Mouse (Mus musculus) liver, embryonic 15.5 days (tissue): ENCODE measurements around the gene Inpp5d. TPM values are rescaled to one million over a fixed set of nuclear protein-coding genes. Genes with fewer than 3 reads are reported as not detected.
A peak's percentile ranks its signal among the peaks of the same experiment; 100 is the strongest.
"Not testable (repeated sequence)": the region's sequence is repeated elsewhere in the genome, so short reads cannot be mapped to it uniquely, and the experiment has no call there.

Source experiments
- ATAC-seq: fragments of 200-750 bp; cut with Nextera tagmentation; 2 replicates; pipeline ENCODE4 v1.8.0; 2017; ENCODE audit warnings: moderate number of reproducible peaks, mild to moderate bottlenecking, moderate library complexity; ENCODE audit not compliant: insufficient read depth
- H3K27ac ChIP-seq: fragments of 300-500 bp; sonication (generic); replicated peaks from 2 replicates; pipeline ENCODE4 v1.5.1; 2015; ENCODE audit warnings: mild to moderate bottlenecking, inconsistent platforms
- H3K27me3 ChIP-seq: fragments of 300-500 bp; sonication (generic); 2 replicates; pipeline ENCODE4 v1.6.1; 2015; ENCODE audit warnings: mild to moderate bottlenecking, inconsistent platforms
- H3K36me3 ChIP-seq: fragments of 300-500 bp; sonication (generic); replicated peaks from 2 replicates; pipeline ENCODE4 v1.6.1; 2015; ENCODE audit warnings: moderate library complexity, mild to moderate bottlenecking, inconsistent platforms
- H3K4me1 ChIP-seq: fragments of 300-500 bp; sonication (generic); replicated peaks from 2 replicates; pipeline ENCODE4 v1.6.1; 2015; ENCODE audit warnings: inconsistent platforms
- H3K4me2 ChIP-seq: fragments of 300-500 bp; sonication (generic); 2 replicates; pipeline ENCODE4 v1.6.1; 2015; ENCODE audit warnings: moderate library complexity, mild to moderate bottlenecking, inconsistent platforms
- H3K4me3 ChIP-seq: fragments of 300-500 bp; sonication (generic); replicated peaks from 2 replicates; pipeline ENCODE4 v1.5.1; 2015; ENCODE audit warnings: mild to moderate bottlenecking, inconsistent platforms
- H3K9ac ChIP-seq: fragments of 300-500 bp; sonication (generic); 2 replicates; pipeline ENCODE4 v1.6.1; 2015; ENCODE audit warnings: moderate library complexity, mild to moderate bottlenecking, inconsistent platforms
- H3K9me3 ChIP-seq: fragments of 300-500 bp; sonication (generic); replicated peaks from 2 replicates; pipeline ENCODE4 v1.6.1; 2016; ENCODE audit warnings: inconsistent platforms
- WGBS: fragments of 180-500 bp; shearing (Covaris S2); methylation state at CpG from one replicate; pipeline ENCODE4 v1.1.7; 2015; ENCODE audit warnings: mixed read lengths; ENCODE audit not compliant: insufficient replicate concordance; 5-methylcytosine and 5-hydroxymethylcytosine counted together
- polyA plus RNA-seq: library from polyadenylated mRNA; unstranded; fragments of >200 nt; fragmentation: Nextera tagmentation; extraction: Ambion mirVana; gene quantifications from 2 replicates; pipeline ENCODE4 v1.2.1, GENCODE M21; 2015

The Inpp5d gene
- polyA plus RNA-seq, 1 experiment from 2014 or later, result 13.4 TPM

- WGBS, result 78% methylated on average over 5 of the region's 5 CpGs
- H3K27ac ChIP-seq, result no peak overlapping the region
- no peak overlapping the region for H3K9ac ChIP-seq
- no peak overlapping the region for H3K4me2 ChIP-seq
- peaks cover 23% of the 10 kb centered on the region for H3K36me3 ChIP-seq
- ATAC-seq, result no peak
- H3K9me3 ChIP-seq, result no peaks in the 10 kb centered on the region
- H3K27me3 ChIP-seq, result no peaks in the 10 kb centered on the region
- no peak overlapping the region for H3K4me3 ChIP-seq
- H3K4me1 ChIP-seq, result no peaks in the 10 kb centered on the region
These were observed 59.0 kb downstream of the Inpp5d start for GRCm38 (mm10) chr1:87679089-87679488.

DNA sequence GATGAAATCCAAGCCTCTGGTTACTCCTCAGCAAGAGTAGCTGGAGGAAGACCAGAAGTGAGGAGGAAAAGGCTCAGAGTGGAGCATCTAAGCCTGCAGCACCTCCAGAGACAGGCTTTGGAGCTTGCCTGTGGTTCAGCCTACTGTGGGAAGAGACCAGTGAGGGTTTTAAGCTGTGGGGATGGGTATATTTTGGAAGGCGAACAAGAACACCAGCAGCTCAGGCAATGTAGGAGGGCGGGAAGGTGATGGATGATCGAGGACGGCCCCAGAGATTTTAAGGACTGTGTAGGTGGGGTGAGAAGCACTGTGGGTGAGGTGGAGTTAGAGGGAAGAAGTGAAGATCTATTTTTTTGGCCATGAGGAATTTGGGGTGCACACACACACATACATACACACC is 60.8 kb downstream of the Inpp5d start:
- no peak overlapping the region for H3K9ac ChIP-seq
- H3K4me1 ChIP-seq, result no peaks in the 10 kb centered on the region
- no peaks in the 10 kb centered on the region for H3K9me3 ChIP-seq
- no peak overlapping the region for H3K27ac ChIP-seq
- H3K4me3 ChIP-seq, result no peak overlapping the region
- H3K36me3 ChIP-seq, result peaks cover 29% of the 10 kb centered on the region
- no peaks in the 10 kb centered on the region for H3K27me3 ChIP-seq
- no peak for ATAC-seq
- no peak overlapping the region for H3K4me2 ChIP-seq
- whole genome bisulfite sequencing, result 79% methylated on average over 4 of the region's 4 CpGs

GRCm38 (mm10) chr1:87682473-87682872 is 62.4 kb downstream of the Inpp5d start:
- not testable (repeated sequence) for ATAC-seq, H3K4me1 ChIP-seq, H3K9me3 ChIP-seq, H3K27ac ChIP-seq, H3K9ac ChIP-seq, H3K4me3 ChIP-seq, H3K4me2 ChIP-seq, H3K27me3 ChIP-seq
- H3K36me3 ChIP-seq, result peaks cover 31% of the 10 kb centered on the region
- 73% methylated on average over 7 of the region's 7 CpGs for WGBS

GRCm38 (mm10) chr1:87684071-87684470 is 64.0 kb downstream of the Inpp5d start:
- Histone ChIP-seq H3K4me3 (no peak overlapping the region), H3K36me3 (peaks cover 31% of the 10 kb centered on the region), H3K27ac (no peak overlapping the region), H3K9me3 (no peaks in the 10 kb centered on the region), H3K27me3 (no peaks in the 10 kb centered on the region), H3K9ac (no peak overlapping the region), H3K4me1 (no peaks in the 10 kb centered on the region), H3K4me2 (no peak overlapping the region)
- no peak for ATAC-seq
- 84% methylated on average over 5 of the region's 5 CpGs for WGBS

DNA sequence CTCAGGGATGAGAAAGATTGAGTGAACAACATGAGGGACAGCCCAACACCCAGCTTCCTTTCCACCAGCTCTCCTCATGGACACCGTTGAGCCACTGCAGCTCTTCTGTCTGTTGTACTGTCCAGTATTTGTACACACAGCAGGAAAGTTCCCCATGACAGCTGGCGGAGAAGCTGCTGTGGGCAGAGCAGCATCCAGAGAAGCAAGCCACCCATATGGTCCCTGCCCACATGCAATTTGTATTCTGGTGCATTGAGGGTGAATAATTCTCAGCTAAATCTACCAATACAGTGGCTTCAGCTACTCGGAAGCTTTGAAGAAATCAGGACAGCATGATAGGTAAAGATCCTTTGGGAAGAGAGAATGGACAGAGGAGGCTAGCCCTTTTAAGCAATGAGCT is 64.7 kb downstream of the Inpp5d start:
- Histone ChIP-seq H3K36me3 (peaks cover 31% of the 10 kb centered on the region), H3K4me3 (no peak overlapping the region), H3K9me3 (no peaks in the 10 kb centered on the region), H3K27me3 (no peaks in the 10 kb centered on the region), H3K4me2 (no peak overlapping the region), H3K9ac (no peak overlapping the region), H3K4me1 (no peaks in the 10 kb centered on the region), H3K27ac (no peak overlapping the region)
- WGBS, result 74% methylated on average over 3 of the region's 3 CpGs
- ATAC-seq, result no peak

GRCm38 (mm10) chr1:87686351-87686750 is 66.2 kb downstream of the Inpp5d start:
- H3K4me2 ChIP-seq, result no peak overlapping the region
- H3K9ac ChIP-seq, result no peak overlapping the region
- H3K4me1 ChIP-seq, result no peaks in the 10 kb centered on the region
- no peaks in the 10 kb centered on the region for H3K9me3 ChIP-seq
- ATAC-seq, result no peak
- H3K4me3 ChIP-seq, result no peak overlapping the region
- no peaks in the 10 kb centered on the region for H3K27me3 ChIP-seq
- H3K27ac ChIP-seq, result no peak overlapping the region
- peaks cover 28% of the 10 kb centered on the region for H3K36me3 ChIP-seq
- WGBS, result 78% methylated on average over 4 of the region's 4 CpGs

GRCm38 (mm10) chr1:87687009-87687408 is 66.9 kb downstream of the Inpp5d start:
- Histone ChIP-seq H3K9me3 (no peaks in the 10 kb centered on the region), H3K27ac (no peak overlapping the region), H3K27me3 (no peaks in the 10 kb centered on the region), H3K4me2 (no peak overlapping the region), H3K4me1 (no peaks in the 10 kb centered on the region), H3K4me3 (no peak overlapping the region), H3K9ac (no peak overlapping the region), H3K36me3 (peaks cover 28% of the 10 kb centered on the region)
- no peak for ATAC-seq
- WGBS, result 54% methylated on average over 1 of the region's 1 CpGs

DNA sequence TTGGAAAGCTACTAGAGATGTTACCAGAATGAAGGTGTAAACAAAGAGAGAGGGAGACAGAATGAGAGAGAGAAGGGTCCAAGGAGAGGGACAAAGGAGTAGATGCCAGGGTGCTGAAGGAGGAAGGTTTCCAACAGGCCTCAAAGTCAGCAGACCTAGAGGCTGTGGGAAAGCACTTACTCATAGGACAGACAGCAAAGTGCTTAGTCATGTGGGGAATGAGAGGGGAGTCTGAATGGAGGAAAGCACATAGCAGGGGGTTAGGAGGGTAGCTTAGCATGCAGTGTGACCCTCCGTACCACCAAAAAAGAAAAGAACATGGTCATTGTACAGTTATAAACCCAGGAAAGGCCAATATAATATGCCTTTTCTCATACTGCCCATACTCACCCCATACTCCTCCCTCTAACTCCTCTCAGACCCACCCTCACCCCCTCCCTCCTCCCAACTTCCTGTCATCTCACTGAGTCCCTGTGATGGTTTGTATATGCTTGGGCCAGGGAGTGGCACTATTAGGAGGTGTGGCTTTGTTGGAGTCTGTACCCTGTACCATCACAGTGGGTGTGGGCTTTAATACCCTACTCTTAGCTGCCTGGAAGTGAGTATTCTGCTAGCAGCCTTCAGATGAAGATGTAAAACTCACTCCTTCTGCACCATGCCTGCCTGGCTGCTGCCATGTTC is 69.7 kb downstream of the Inpp5d start:
- peak; percentile 71 for ATAC-seq
- Histone ChIP-seq H3K9ac (no peak overlapping the region), H3K27me3 (no peaks in the 10 kb centered on the region), H3K9me3 (no peaks in the 10 kb centered on the region), H3K4me3 (no peak overlapping the region), H3K4me2 (no peak overlapping the region), H3K4me1 (no peaks in the 10 kb centered on the region), H3K36me3 (0 out of 2 replicates have a peak, but pooled peaks cover 12% of the 10 kb centered on the region), H3K27ac (no peak overlapping the region; the same call in 1 of the 2 replicates)
- WGBS, result 89% methylated on average over 1 of the region's 1 CpGs

DNA sequence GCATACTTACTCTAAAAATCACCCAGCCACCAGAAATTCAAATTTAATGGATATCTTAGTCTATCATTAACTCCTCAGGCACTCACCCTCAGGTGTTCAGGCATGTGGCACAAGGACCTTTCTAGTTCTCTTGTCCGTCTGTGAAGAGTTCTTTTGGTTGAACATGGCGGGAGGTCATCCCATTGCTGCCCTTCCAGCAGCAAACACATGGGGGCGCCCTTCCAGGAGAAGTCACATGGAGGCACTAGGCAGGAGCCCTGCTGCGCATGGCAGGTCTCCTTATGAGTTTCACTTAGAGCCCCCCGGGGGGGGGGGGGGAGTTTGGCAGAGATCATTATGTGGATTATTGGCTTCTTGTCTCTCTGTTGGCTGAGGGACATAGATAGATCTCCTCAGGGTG is 76.2 kb downstream of the Inpp5d start:
- Histone ChIP-seq H3K36me3 (peaks cover 18% of the 10 kb centered on the region), H3K9me3 (no peaks in the 10 kb centered on the region), H3K4me2 (no peak overlapping the region), H3K27ac (no peak overlapping the region), H3K4me1 (peaks cover 4% of the 10 kb centered on the region; the same call in 1 of the 2 replicates), H3K4me3 (no peak overlapping the region), H3K27me3 (no peaks in the 10 kb centered on the region), H3K9ac (no peak overlapping the region)
- 59% methylated on average over 5 of the region's 5 CpGs for WGBS
- peak; percentile 26; the same call in 1 of the 2 replicates for ATAC-seq

- Histone ChIP-seq H3K9me3 (no peaks in the 10 kb centered on the region), H3K27ac (no peak overlapping the region), H3K4me3 (no peak overlapping the region), H3K4me2 (no peak overlapping the region), H3K27me3 (no peaks in the 10 kb centered on the region), H3K36me3 (peaks cover 15% of the 10 kb centered on the region), H3K9ac (no peak overlapping the region), H3K4me1 (peaks cover 4% of the 10 kb centered on the region; the same call in 1 of the 2 replicates)
- no peak for ATAC-seq
- WGBS, result 83% methylated on average over 6 of the region's 6 CpGs
These were observed 77.9 kb downstream of the Inpp5d start for GRCm38 (mm10) chr1:87698010-87698409.

- no peak overlapping the region for H3K27ac ChIP-seq
- peaks cover 16% of the 10 kb centered on the region for H3K4me1 ChIP-seq
- H3K9ac ChIP-seq, result no peak overlapping the region
- 72% methylated on average over 5 of the region's 5 CpGs for WGBS
- no peaks in the 10 kb centered on the region for H3K9me3 ChIP-seq
- H3K27me3 ChIP-seq, result no peaks in the 10 kb centered on the region
- H3K36me3 ChIP-seq, result peaks cover 22% of the 10 kb centered on the region
- no peak overlapping the region for H3K4me3 ChIP-seq
- H3K4me2 ChIP-seq, result no peak overlapping the region
- ATAC-seq, result no peak
These were observed 79.9 kb downstream of the Inpp5d start for GRCm38 (mm10) chr1:87699890-87700448.
